Mouse (Mus musculus): ENCODE measurements around the gene Synj2.

DNA sequence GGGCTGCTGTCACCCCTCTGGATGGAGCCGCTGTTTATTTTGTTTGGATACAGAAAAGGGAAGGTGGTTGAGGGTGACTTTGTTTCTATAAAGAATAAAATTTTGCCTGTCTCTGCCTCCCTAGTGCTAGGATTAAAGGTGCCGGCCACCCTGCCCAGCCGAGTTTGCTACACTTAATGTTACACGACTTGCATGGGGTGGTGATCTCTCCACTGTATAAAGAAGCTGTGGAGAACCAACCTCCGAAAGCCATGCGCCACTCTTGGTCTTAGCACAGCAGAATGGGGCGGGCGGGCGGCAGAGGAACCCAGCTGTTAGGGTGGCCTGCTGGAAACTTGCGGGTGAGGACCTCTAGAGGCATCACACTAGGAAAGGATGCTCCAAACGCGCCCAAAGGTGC, 1.2 kb upstream of the Synj2 start:
- TF ChIP-seq CTCF (IDR thresholded peaks at IDR 0.05; ENCODE audit: borderline replicate concordance, extremely low read depth, insufficient read depth, insufficient read length) (no peak), POLR2A (IDR thresholded peaks at IDR 0.05; ENCODE audit: borderline replicate concordance, extremely low read depth, insufficient read depth, insufficient read length, poor library complexity, severe bottlenecking) (no peak)

Data from brain, embryonic 14.5 days (tissue).